Comparison of ENCODE assay signal across 7 mouse cellular contexts in genomic region chr5:5559079-5559740, GRCm38 (mm10). TPM values are rescaled to one million over a fixed set of nuclear protein-coding genes. Genes with fewer than 3 reads are reported as not detected.
DNase-seq lines count a peak whose midpoint lies in the region; ATAC-seq and TF ChIP-seq lines count a peak whose summit lies in the region.

TSS of gene Gtpbp10 (minus strand) at chr5:5559538.

- no peaks in the 10 kb centered on the region for H3K9me3 ChIP-seq in embryonic facial prominence, embryonic 14.5 days (ENCODE audit: control insufficient read depth, low read length)
- H3K9me3 ChIP-seq in limb, embryonic 10.5 days (replicated peaks): no peaks in the 10 kb centered on the region
- H3K9me3 ChIP-seq in midbrain, embryonic 12.5 days: no peaks in the 10 kb centered on the region

- no peak within 1 kb of the TSS; the same call in 1 of the 2 replicates for H3K27ac ChIP-seq in bone marrow, adult 2 months (ENCODE audit: control insufficient read depth, insufficient read depth, low read depth, low read length, poor library complexity)
- H3K27ac ChIP-seq in embryonic facial prominence, embryonic 14.5 days (replicated peaks; ENCODE audit: low read depth, low read length): peak within 1 kb of the TSS; percentile 86
- peak within 1 kb of the TSS; percentile 95 for H3K27ac ChIP-seq in limb, embryonic 10.5 days
- peak within 1 kb of the TSS; percentile 70 for H3K27ac ChIP-seq in midbrain, embryonic 12.5 days (replicated peaks)

- H3K9ac ChIP-seq in embryonic facial prominence, embryonic 14.5 days (ENCODE audit: low read depth, low read length): peak within 1 kb of the TSS; percentile 79
- peak within 1 kb of the TSS; percentile 76 for H3K9ac ChIP-seq in midbrain, embryonic 12.5 days (replicated peaks)

- no peaks in the 10 kb centered on the region; the same call in 1 of the 2 replicates for H3K4me1 ChIP-seq in bone marrow, adult 2 months (ENCODE audit: control insufficient read depth, insufficient read depth, low read length)
- H3K4me1 ChIP-seq in embryonic facial prominence, embryonic 14.5 days (ENCODE audit: control insufficient read depth, insufficient read depth, low read length): peaks cover 11% of the 10 kb centered on the region; the same call in 1 of the 2 replicates
- peaks cover 7% of the 10 kb centered on the region for H3K4me1 ChIP-seq in limb, embryonic 10.5 days
- peaks cover 12% of the 10 kb centered on the region for H3K4me1 ChIP-seq in midbrain, embryonic 12.5 days

- TF ChIP-seq POLR2A in bone marrow, adult 2 months (IDR thresholded peaks at IDR 0.05; ENCODE audit: borderline replicate concordance, control insufficient read depth, low read depth, low read length): peak; percentile 61; the same call in 1 of the 2 replicates

- under 1% methylated on average over 43 of the region's 43 CpGs for WGBS in bone marrow, adult 2 months
- WGBS in embryonic facial prominence, embryonic 14.5 days: under 1% methylated on average over 43 of the region's 43 CpGs
- 0% methylated on average over 43 of the region's 43 CpGs for WGBS in limb, embryonic 10.5 days
- under 1% methylated on average over 43 of the region's 43 CpGs for WGBS in midbrain, embryonic 12.5 days

- peak within 1 kb of the TSS; percentile 67 for H3K4me3 ChIP-seq in bone marrow, adult 2 months (replicated peaks; ENCODE audit: control insufficient read depth, low read depth, low read length)
- peak within 1 kb of the TSS; percentile 79 for H3K4me3 ChIP-seq in embryonic facial prominence, embryonic 14.5 days (ENCODE audit: low read depth, low read length)
- H3K4me3 ChIP-seq in limb, embryonic 10.5 days: peak within 1 kb of the TSS; percentile 77
- H3K4me3 ChIP-seq in midbrain, embryonic 12.5 days: peak within 1 kb of the TSS; percentile 76

- peaks cover 8% of the 10 kb centered on the region for H3K36me3 ChIP-seq in embryonic facial prominence, embryonic 14.5 days (ENCODE audit: control insufficient read depth, insufficient read depth, low read length)
- H3K36me3 ChIP-seq in limb, embryonic 10.5 days: peaks cover 19% of the 10 kb centered on the region
- H3K36me3 ChIP-seq in midbrain, embryonic 12.5 days: peaks cover 6% of the 10 kb centered on the region

- peak within 1 kb of the TSS; percentile 79 for H3K4me2 ChIP-seq in embryonic facial prominence, embryonic 14.5 days (ENCODE audit: low read depth, low read length)
- H3K4me2 ChIP-seq in midbrain, embryonic 12.5 days (replicated peaks): peak within 1 kb of the TSS; percentile 61

- no peak for TF ChIP-seq CTCF in bone marrow, adult 2 months (IDR thresholded peaks at IDR 0.05; ENCODE audit: control insufficient read depth, insufficient read depth, low read length)

- H3K27me3 ChIP-seq in embryonic facial prominence, embryonic 14.5 days (replicated peaks; ENCODE audit: control insufficient read depth, insufficient read depth, low read length): no peaks in the 10 kb centered on the region
- H3K27me3 ChIP-seq in limb, embryonic 10.5 days (ENCODE audit: low read depth, poor library complexity, severe bottlenecking): no peaks in the 10 kb centered on the region
- peaks cover 6% of the 10 kb centered on the region; the same call in 1 of the 2 replicates for H3K27me3 ChIP-seq in midbrain, embryonic 12.5 days

- ATAC-seq in embryonic facial prominence, embryonic 14.5 days (ENCODE audit: low read depth): peak; percentile 100
- peak; percentile 99 for ATAC-seq in midbrain, embryonic 12.5 days (ENCODE audit: low FRiP score, low read depth)

- DNase-seq in embryonic facial prominence, embryonic 14.5 days (ENCODE audit: low spot score): peak; percentile 95
- DNase-seq in heart, adult 18-20 months: peak; percentile 93 to 95
- DNase-seq in kidney, adult 18-20 months: peak; percentile 92
- peak; percentile 96 for DNase-seq in limb, embryonic 10.5 days (ENCODE audit: low spot score)
- peak; percentile 87 for DNase-seq in skeletal muscle tissue, adult 2 months (ENCODE audit: low read depth, low spot score)

RNA-seq across cellular contexts. Expression of gene Gtpbp10, which starts in this region (rescaled TPM):
- polyA plus RNA-seq in bone marrow, adult 2 months (2011; ENCODE audit: insufficient read depth, insufficient read length, low replicate concordance, missing spikeins): 6.0 and 14.4 TPM in 2 replicates
- polyA plus RNA-seq in embryonic facial prominence, embryonic 14.5 days (2014; fragmentation: Nextera tagmentation; extraction: Ambion mirVana): 24.6 and 25.4 TPM in 2 replicates
- 10 to 100 TPM; 11.1 to 11.8 TPM for total RNA-seq in heart, adult 18-20 months (2021)
- polyA plus RNA-seq in limb, embryonic 10.5 days (2016; fragmentation: Nextera tagmentation; extraction: Ambion mirVana): 39.9 and 40.5 TPM in 2 replicates
- polyA plus RNA-seq in midbrain, embryonic 12.5 days (2016; fragmentation: Nextera tagmentation; extraction: Ambion mirVana): 33.2 and 33.6 TPM in 2 replicates
